Mouse (Mus musculus) granulocyte monocyte progenitor cell, adult 5-6 weeks (primary cell): ENCODE data around the gene Gm21887. TPM values are rescaled to one million over a fixed set of nuclear protein-coding genes. Genes with fewer than 3 reads are reported as not detected.
"Not testable (repeated sequence)": the region's sequence is repeated elsewhere in the genome, so short reads cannot be mapped to it uniquely, and the experiment has no call there.

Experiments used
- ATAC-seq: replicated peaks from 2 replicates; pipeline ENCODE4 v1.8.0; 2016; ENCODE audit warnings: mild to moderate bottlenecking, moderate TSS enrichment, inconsistent platforms; ENCODE audit not compliant: poor library complexity, severe bottlenecking
- total RNA-seq, 2 experiments: library from RNA; stranded (forward) in 1 of 2; stranded (reverse) in 1 of 2; fragments of 200-712, 200-1000 nt in 1 of 2; fragments of >200 nt in 1 of 2; fragmentation: Nextera tagmentation in 1 of 2; gene quantifications; 2 replicates each; pipeline ENCODE4 v1.2.3; 2014 to 2017

Gene Gm21887
- total RNA-seq, 2 experiments from 2014 or later: 36.7 to 210 TPM

DNA sequence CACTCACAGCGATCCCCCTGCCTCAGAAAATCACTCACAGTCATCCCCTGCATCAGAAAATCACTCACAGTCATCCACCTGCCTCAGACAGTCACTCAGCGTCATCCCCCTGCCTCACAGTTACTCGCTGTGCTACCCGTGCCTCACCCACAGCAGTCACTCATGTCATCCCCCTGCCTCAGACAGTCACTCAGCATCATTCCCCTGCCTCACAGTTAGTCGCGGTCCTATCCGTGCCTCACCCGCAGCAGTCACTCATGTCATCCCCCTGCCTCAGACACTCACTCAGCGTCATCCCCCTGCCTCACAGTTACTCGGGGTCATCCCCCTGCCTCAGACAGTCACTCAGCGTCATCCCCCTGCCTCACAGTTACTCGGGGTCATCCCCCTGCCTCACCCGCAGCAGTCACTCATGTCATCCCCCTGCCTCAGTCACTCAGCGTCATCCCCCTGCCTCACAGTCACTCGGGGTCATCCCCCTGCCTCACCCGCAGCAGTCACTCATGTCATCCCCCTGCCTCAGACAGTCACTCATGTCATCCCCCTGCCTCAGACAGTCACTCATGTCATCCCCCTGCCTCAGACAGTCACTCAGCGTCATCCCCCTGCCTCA is 13.4 kb upstream of the Gm21887 start:
- not testable (repeated sequence) for ATAC-seq

- ATAC-seq: peak; percentile 38
These were observed 12.5 kb upstream of the Gm21887 start for GRCm38 (mm10) chrX:169996926-169997325.

GRCm38 (mm10) chrX:169997456-169997853 is 12.0 kb upstream of the Gm21887 start:
- ATAC-seq: peak; percentile 3; the same call in 1 of the 2 replicates

DNA sequence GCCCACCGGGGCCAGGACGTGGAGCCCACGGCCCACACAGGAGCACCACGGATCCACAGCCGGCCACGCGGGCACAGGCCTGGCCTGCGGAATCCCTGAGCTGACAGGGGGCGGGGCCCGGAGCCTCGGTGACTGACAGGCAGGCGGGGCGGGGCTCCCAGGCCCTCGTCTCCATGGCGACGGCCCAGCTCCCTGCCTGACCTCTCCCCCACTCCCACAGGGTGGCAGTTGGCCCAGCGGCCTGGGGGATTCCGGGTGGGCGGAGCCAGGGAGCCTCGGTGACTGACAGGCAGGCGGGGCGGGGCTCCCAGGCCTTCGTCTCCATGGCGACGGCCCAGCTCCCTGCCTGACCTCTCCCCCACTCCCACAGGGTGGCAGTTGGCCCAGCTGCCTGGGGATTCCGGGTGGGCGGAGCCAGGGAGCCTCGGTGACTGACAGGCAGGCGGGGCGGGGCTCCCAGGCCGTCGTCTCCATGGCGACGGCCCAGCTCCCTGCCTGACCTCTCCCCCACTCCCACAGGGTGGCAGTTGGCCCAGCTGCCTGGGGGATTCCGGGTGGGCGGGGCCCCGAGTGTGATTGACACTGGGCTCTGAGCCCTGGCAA is 11.5 kb upstream of the Gm21887 start:
- ATAC-seq: peak; percentile 52

GRCm38 (mm10) chrX:169998559-169999219 is 10.8 kb upstream of the Gm21887 start:
- not testable (repeated sequence) for ATAC-seq

- not testable (repeated sequence) for ATAC-seq
These were observed 10.1 kb upstream of the Gm21887 start for GRCm38 (mm10) chrX:169999226-169999883.

- ATAC-seq: not testable (repeated sequence)
These were observed 9.4 kb upstream of the Gm21887 start for GRCm38 (mm10) chrX:169999912-170000641.

DNA sequence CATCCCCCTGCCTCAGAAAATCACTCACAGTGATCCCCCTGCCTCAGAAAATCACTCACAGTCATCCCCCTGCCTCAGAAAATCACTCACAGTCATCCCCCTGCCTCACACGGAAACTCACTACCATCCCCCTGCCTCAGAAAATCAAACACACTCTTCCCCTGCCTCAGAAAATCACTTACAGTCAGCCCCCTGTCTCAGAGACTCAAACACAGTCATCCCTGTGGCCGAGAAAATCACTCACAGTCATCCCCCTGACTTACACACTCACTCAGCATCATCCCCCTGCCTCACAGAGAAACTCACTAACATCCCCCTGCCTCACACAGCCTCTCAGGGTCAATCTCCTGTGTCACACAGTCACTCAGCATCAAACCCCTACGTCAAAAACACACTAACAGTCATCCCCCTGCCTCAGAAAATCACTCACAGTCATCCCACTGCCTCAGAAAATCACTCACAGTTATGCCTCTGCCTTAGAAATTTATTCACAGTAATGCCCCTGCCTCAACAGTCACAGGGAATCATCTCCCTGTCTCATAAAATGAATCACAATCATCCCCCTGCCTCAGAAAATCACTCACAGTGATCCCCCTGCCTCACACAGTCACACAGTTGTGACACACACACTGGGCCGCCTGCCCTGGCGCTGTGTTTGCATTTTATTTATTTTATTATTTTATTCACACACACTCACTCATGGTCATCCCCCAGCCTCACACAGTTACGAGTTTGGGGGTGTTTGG is 8.6 kb upstream of the Gm21887 start:
- not testable (repeated sequence) for ATAC-seq

DNA sequence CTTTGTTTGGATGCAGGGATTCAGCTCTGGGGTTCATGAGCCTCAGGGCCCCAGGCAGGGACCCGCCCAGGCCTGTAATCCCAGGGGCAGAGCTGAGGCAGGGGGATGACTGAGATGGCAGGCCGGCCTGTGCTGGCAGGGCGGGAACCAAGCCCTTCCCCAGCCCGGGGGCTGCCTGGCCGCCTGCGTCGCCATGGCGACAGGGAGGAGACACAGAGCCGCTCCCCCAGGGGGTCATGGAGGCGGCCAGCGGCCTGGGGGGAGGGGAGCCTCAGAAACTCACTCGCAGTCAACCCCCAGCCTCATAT is 8.1 kb upstream of the Gm21887 start:
- ATAC-seq: not testable (repeated sequence)

DNA sequence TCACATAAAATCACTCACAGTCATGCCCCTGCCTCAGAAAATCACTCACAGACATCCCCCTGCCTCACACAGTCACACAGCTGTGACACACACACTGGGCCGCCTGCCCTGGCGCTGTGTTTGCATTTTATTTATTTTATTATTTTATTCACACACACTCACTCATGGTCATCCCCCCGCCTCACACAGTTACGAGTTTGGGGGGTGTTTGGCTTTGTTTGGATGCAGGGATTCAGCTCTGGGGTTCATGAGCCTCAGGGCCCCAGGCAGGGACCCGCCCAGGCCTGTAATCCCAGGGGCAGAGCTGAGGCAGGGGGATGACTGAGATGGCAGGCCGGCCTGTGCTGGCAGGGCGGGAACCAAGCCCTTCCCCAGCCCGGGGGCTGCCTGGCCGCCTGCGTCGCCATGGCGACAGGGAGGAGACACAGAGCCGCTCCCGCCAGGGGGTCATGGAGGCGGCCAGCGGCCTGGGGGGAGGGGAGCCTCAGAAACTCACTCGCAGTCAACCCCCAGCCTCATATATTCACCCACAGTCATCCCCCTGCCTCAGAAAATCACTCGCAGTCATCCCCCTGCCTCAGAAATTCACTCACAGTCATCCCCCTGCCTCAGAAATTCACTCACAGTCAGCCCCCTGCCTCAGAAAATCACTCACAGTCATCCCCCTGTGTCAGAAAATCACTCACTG is 6.8 kb upstream of the Gm21887 start:
- ATAC-seq: peak; percentile 29

DNA sequence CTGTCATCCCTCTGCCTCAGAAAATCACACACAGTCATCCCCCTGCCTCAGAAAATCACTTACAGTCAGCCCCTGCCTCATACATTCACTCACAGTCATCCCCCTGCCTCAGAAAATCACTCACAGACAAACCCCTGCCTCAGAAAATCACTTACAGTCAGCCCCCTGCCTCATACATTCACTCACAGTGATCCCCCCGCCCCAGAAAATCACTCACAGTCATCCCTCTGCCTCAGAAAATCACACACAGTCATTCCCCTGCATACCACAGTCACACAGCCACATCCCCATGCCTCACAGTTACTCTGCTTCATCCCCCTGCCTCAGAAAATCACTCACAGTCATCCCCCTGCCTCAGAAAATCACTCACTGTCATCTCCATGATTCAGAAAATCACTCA is 5.9 kb upstream of the Gm21887 start:
- ATAC-seq: not testable (repeated sequence)

GRCm38 (mm10) chrX:170004236-170004635 is 5.2 kb upstream of the Gm21887 start:
- not testable (repeated sequence) for ATAC-seq

- ATAC-seq: not testable (repeated sequence)
These were observed 4.7 kb upstream of the Gm21887 start for GRCm38 (mm10) chrX:170004793-170005192.

DNA sequence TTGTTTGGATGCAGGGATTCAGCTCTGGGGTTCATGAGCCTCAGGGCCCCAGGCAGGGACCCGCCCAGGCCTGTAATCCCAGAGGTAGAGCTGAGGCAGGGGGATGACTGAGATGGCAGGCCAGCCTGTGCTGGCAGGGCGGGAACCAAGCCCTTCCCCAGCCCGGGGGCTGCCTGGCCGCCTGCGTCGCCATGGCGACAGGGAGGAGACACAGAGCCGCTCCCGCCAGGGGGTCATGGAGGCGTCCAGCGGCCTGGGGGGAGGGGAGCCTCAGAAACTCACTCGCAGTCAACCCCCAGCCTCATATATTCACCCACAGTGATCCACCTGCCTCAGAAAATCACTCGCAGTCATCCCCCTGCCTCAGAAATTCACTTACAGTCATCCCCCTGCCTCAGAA is 4.3 kb upstream of the Gm21887 start:
- ATAC-seq: not testable (repeated sequence)

GRCm38 (mm10) chrX:170005695-170006297 is 3.7 kb upstream of the Gm21887 start:
- not testable (repeated sequence) for ATAC-seq

DNA sequence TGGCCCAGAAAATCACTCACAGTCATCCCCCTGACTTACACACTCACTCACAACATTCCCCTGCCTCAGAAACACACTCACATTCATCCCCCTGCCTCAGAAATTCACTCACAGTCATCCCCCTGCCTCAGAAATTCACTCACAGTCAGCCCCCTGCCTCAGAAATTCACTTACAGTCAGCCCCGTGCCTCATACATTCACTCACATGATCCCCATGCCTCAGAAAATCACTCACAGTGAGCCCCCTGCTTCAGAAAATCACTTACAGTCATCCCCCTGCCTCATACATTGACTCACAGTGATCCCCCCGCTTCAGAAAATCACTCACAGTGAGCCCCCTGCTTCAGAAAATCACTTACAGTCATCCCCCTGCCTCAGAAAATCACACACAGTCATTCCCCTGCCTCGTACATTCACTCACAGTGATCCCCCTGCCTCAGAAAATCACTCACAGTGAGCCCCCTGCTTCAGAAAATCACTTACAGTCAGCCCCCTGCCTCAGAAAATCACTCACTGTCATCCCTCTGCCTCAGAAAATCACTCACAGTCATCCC is 2.7 kb upstream of the Gm21887 start:
- ATAC-seq: not testable (repeated sequence)

DNA sequence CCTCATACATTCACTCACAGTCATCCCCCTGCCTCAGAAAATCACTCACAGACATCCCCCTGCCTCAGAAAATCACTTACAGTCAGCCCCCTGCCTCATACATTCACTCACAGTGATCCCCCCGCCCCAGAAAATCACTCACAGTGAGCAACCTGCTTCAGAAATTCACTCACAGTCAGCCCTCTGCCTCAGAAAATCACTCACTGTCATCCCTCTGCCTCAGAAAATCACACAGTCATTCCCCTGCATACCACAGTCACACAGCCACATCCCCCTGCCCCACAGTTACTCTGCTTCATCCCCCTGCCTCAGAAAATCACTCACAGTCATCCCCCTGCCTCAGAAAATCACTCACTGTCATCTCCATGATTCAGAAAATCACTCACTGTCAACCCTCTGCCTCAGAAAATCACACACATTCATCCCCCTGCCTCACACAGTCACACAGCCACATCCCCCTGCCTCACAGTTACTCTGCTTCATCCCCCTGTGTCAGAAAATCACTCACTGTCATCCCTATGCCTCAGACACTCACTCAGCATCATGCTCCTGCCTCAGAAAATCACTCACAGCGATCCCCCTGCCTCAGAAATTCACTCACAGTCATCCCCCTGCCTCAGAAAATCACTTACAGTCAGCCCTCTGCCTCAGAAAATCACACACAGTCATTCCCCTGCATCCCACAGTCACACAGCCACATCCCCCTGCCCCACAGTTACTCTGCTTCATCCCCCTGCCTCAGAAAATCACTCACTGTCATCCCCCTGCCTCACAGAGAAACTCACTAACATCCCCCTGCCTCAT is 1.9 kb upstream of the Gm21887 start:
- ATAC-seq: not testable (repeated sequence)

DNA sequence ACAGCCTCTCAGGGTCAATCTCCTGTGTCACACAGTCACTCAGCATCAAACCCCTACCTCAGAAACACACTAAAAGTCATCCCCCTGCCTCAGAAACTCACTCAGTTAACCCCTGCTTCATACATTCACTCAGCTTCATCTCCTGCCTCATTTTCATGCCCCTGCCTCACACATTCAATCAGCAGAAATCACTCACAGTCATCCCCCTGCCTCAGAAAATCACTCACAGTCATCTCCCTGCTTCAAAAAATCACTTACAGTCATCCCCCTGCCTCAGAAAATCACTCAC is 1.3 kb upstream of the Gm21887 start:
- ATAC-seq: not testable (repeated sequence)
